Mouse (Mus musculus) myocyte (in vitro differentiated cells): ENCODE data around the gene Prune1.

Experiments
- CEBPB ChIP-seq: IDR thresholded peaks from 2 replicates; pipeline ENCODE4 v1.6.1; 2011; ENCODE audit warnings: mild to moderate bottlenecking, moderate library complexity; ENCODE audit not compliant: poor library complexity, insufficient read depth, severe bottlenecking
- E2F4 ChIP-seq: IDR thresholded peaks from one replicate; pipeline ENCODE4 v1.6.1; 2011; ENCODE audit warnings: mild to moderate bottlenecking, control low read depth, moderate library complexity; ENCODE audit not compliant: insufficient read depth
- MAX ChIP-seq: IDR thresholded peaks from one replicate; pipeline ENCODE4 v1.6.1; 2011; ENCODE audit warnings: low read depth, mild to moderate bottlenecking, control low read depth
- MYOD1 ChIP-seq, 3 experiments: IDR thresholded peaks; one replicate each; pipeline ENCODE4 v1.6.1; 2011; ENCODE audit warnings: control low read depth in 2 of 3, low read depth in 2 of 3, mild to moderate bottlenecking in 2 of 3, moderate library complexity in 1 of 3; ENCODE audit not compliant: insufficient read length in 2 of 3, control insufficient read depth in 1 of 3
- MYOG ChIP-seq, 3 experiments: IDR thresholded peaks; one replicate each; pipeline ENCODE4 v1.6.1; 2011; ENCODE audit warnings: control low read depth in 2 of 3, low read depth in 2 of 3, mild to moderate bottlenecking in 2 of 3; ENCODE audit not compliant: insufficient read length in 2 of 3, control insufficient read depth in 1 of 3, insufficient read depth in 1 of 3
- POLR2A ChIP-seq: IDR thresholded peaks from one replicate; pipeline ENCODE4 v1.6.1; 2011; ENCODE audit warnings: low read depth, mild to moderate bottlenecking, control low read depth, moderate library complexity; ENCODE audit not compliant: insufficient read length
- POLR2AphosphoS2 ChIP-seq: IDR thresholded peaks from one replicate; pipeline ENCODE4 v1.6.1; 2011; ENCODE audit warnings: low read depth, control low read depth; ENCODE audit not compliant: insufficient read length
- REST ChIP-seq: IDR thresholded peaks from one replicate; pipeline ENCODE4 v1.6.1; 2011; ENCODE audit warnings: mild to moderate bottlenecking, control low read depth, moderate library complexity; ENCODE audit not compliant: insufficient read depth, insufficient read length
- SRF ChIP-seq: IDR thresholded peaks from one replicate; pipeline ENCODE4 v1.6.1; 2011; ENCODE audit warnings: low read depth; ENCODE audit not compliant: control insufficient read depth, insufficient read length
- TCF12 ChIP-seq: IDR thresholded peaks from one replicate; pipeline ENCODE4 v1.6.1; 2011; ENCODE audit warnings: mild to moderate bottlenecking, control low read depth; ENCODE audit not compliant: poor library complexity, insufficient read depth, severe bottlenecking
- TCF3 ChIP-seq: IDR thresholded peaks from one replicate; pipeline ENCODE4 v1.6.1; 2011; ENCODE audit warnings: low read depth, control low read depth; ENCODE audit not compliant: insufficient read length
- USF1 ChIP-seq: IDR thresholded peaks from one replicate; pipeline ENCODE4 v1.6.1; 2011; ENCODE audit warnings: low read depth, mild to moderate bottlenecking, control low read depth, moderate library complexity

GRCm38 (mm10) chr3:95270766-95271364 lies 11.0 kb downstream of the Prune1 start:
- no peak for TF ChIP-seq POLR2A
- TF ChIP-seq TCF12: no peak
- TF ChIP-seq USF1: no peak
- no peak for TF ChIP-seq CEBPB
- TF ChIP-seq MYOD1 (IDR thresholded peaks at IDR 0.05; ENCODE audit: control insufficient read depth in 1 of 3, insufficient read length in 2 of 3, low read depth in 2 of 3): no peak
- TF ChIP-seq TCF3: no peak
- no peak for TF ChIP-seq POLR2AphosphoS2
- TF ChIP-seq MYOG (IDR thresholded peaks at IDR 0.05; ENCODE audit: control insufficient read depth in 1 of 3, insufficient read depth in 1 of 3, insufficient read length in 2 of 3, low read depth in 2 of 3): no peak
- TF ChIP-seq E2F4: no peak
- no peak for TF ChIP-seq MAX
- TF ChIP-seq REST: no peak
- no peak for TF ChIP-seq SRF
